Mouse (Mus musculus) testis, adult 2 months (tissue): Measurements from ENCODE around the gene Olfr549.

Source experiments
- CTCF ChIP-seq: fragments of 200-500 bp; IDR thresholded peaks from 2 replicates; pipeline ENCODE4 v1.5.1; 2012; ENCODE audit warnings: low read depth, mild to moderate bottlenecking, inconsistent platforms, low read length, moderate library complexity; ENCODE audit not compliant: control insufficient read depth, insufficient read depth, insufficient replicate concordance
- POLR2A ChIP-seq: fragments of 200-500 bp; IDR thresholded peaks from 2 replicates; pipeline ENCODE4 v1.6.1; 2012; ENCODE audit warnings: low read depth, mild to moderate bottlenecking, inconsistent platforms, low read length, moderate library complexity; ENCODE audit not compliant: control insufficient read depth

- TF ChIP-seq CTCF = no peak
- no peak for TF ChIP-seq POLR2A
Observed at GRCm38 (mm10) chr7:102508066-102508465, 41.6 kb upstream of the Olfr549 start.
